Mouse (Mus musculus): ENCODE data around the gene Rpap3. TPM values are rescaled to one million over a fixed set of nuclear protein-coding genes. Genes with fewer than 3 reads are reported as not detected.

Rpap3 gene
- polyA plus RNA-seq, 1 experiment from 2014 or later = 31.7 TPM

DNA sequence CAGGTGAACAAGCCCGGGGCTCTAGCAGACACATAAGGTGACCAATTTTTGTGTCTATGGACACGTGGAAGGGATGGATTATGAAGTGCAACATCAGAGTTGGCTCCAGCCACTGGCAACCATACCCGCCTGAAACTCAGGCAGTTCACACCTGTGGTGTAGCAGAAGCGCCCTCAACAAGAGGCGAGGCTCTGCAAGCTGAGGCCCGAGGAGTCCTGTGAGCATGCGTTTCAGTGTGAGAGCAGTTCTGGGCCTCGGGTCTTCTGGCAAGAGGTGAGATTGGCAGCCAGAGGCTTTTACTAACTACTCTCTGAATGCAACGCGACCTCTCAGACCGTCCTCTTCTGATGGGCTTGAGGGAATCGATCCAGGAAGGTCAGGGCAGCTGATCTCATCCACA, 36.0 kb upstream of the Rpap3 start:
- 88% methylated on average over 12 of the region's 12 CpGs for WGBS
- Histone ChIP-seq H3K4me2 (ENCODE audit: low read length) (no peak overlapping the region), H3K27me3 (replicated peaks; ENCODE audit: control insufficient read depth, insufficient read depth, low read length) (no peaks in the 10 kb centered on the region)

GRCm38 (mm10) chr15:97740283-97740732, 34.7 kb upstream of the Rpap3 start:
- no peak overlapping the region for H3K9ac ChIP-seq (replicated peaks; ENCODE audit: low read depth, low read length)
- no peaks in the 10 kb centered on the region; the same call in 1 of the 2 replicates for H3K4me1 ChIP-seq (replicated peaks; ENCODE audit: control insufficient read depth, insufficient read depth, low read length)
- H3K27me3 ChIP-seq (replicated peaks; ENCODE audit: control insufficient read depth, insufficient read depth, low read length) = no peaks in the 10 kb centered on the region
- no peak overlapping the region for H3K4me2 ChIP-seq (ENCODE audit: low read length)
- WGBS = 82% methylated on average over 9 of the region's 9 CpGs
- no peak overlapping the region for H3K27ac ChIP-seq (ENCODE audit: low read length)
- H3K36me3 ChIP-seq (ENCODE audit: control insufficient read depth, insufficient read depth) = no peaks in the 10 kb centered on the region
- ATAC-seq = no peak
- H3K9me3 ChIP-seq (ENCODE audit: control insufficient read depth, low read length) = 0 out of 2 replicates have a peak, but pooled peaks cover 2% of the 10 kb centered on the region
- H3K4me3 ChIP-seq (replicated peaks; ENCODE audit: low read length) = no peak overlapping the region

More for the DNA sequence above, 36.0 kb upstream of the Rpap3 start:
- ATAC-seq = no peak
- Histone ChIP-seq H3K4me1 (replicated peaks; ENCODE audit: control insufficient read depth, insufficient read depth, low read length) (no peaks in the 10 kb centered on the region; the same call in 1 of the 2 replicates), H3K9ac (replicated peaks; ENCODE audit: low read depth, low read length) (no peak overlapping the region), H3K9me3 (ENCODE audit: control insufficient read depth, low read length) (0 out of 2 replicates have a peak, but pooled peaks cover 2% of the 10 kb centered on the region), H3K4me3 (replicated peaks; ENCODE audit: low read length) (no peak overlapping the region), H3K27ac (ENCODE audit: low read length) (no peak overlapping the region), H3K36me3 (ENCODE audit: control insufficient read depth, insufficient read depth) (no peaks in the 10 kb centered on the region)

GRCm38 (mm10) chr15:97738923-97739322, 33.3 kb upstream of the Rpap3 start:
- no peaks in the 10 kb centered on the region for H3K27me3 ChIP-seq (replicated peaks; ENCODE audit: control insufficient read depth, insufficient read depth, low read length)
- no peak overlapping the region for H3K27ac ChIP-seq (ENCODE audit: low read length)
- H3K36me3 ChIP-seq (ENCODE audit: control insufficient read depth, insufficient read depth) = no peaks in the 10 kb centered on the region
- no peak for ATAC-seq
- H3K4me3 ChIP-seq (replicated peaks; ENCODE audit: low read length) = no peak overlapping the region
- no peaks in the 10 kb centered on the region for H3K4me1 ChIP-seq (replicated peaks; ENCODE audit: control insufficient read depth, insufficient read depth, low read length)
- H3K9me3 ChIP-seq (ENCODE audit: control insufficient read depth, low read length) = 0 out of 2 replicates have a peak, but pooled peaks cover 2% of the 10 kb centered on the region
- WGBS = 91% methylated on average over 7 of the region's 7 CpGs
- H3K9ac ChIP-seq (replicated peaks; ENCODE audit: low read depth, low read length) = no peak overlapping the region
- no peak overlapping the region for H3K4me2 ChIP-seq (ENCODE audit: low read length)

GRCm38 (mm10) chr15:97731988-97732387, 26.4 kb upstream of the Rpap3 start:
- Histone ChIP-seq H3K9me3 (ENCODE audit: control insufficient read depth, low read length) (no peaks in the 10 kb centered on the region), H3K36me3 (ENCODE audit: control insufficient read depth, insufficient read depth) (no peaks in the 10 kb centered on the region), H3K27me3 (replicated peaks; ENCODE audit: control insufficient read depth, insufficient read depth, low read length) (no peaks in the 10 kb centered on the region), H3K4me1 (replicated peaks; ENCODE audit: control insufficient read depth, insufficient read depth, low read length) (no peaks in the 10 kb centered on the region), H3K4me2 (ENCODE audit: low read length) (no peak overlapping the region), H3K4me3 (replicated peaks; ENCODE audit: low read length) (no peak overlapping the region), H3K9ac (replicated peaks; ENCODE audit: low read depth, low read length) (no peak overlapping the region), H3K27ac (ENCODE audit: low read length) (no peak overlapping the region)
- ATAC-seq = no peak
- 92% methylated on average over 11 of the region's 11 CpGs for WGBS

- Histone ChIP-seq H3K27me3 (replicated peaks; ENCODE audit: control insufficient read depth, insufficient read depth, low read length) (no peaks in the 10 kb centered on the region), H3K9me3 (ENCODE audit: control insufficient read depth, low read length) (no peaks in the 10 kb centered on the region), H3K4me2 (ENCODE audit: low read length) (no peak within 1 kb of the TSS), H3K4me1 (replicated peaks; ENCODE audit: control insufficient read depth, insufficient read depth, low read length) (no peaks in the 10 kb centered on the region), H3K9ac (replicated peaks; ENCODE audit: low read depth, low read length) (no peak within 1 kb of the TSS), H3K36me3 (ENCODE audit: control insufficient read depth, insufficient read depth) (no peaks in the 10 kb centered on the region), H3K4me3 (replicated peaks; ENCODE audit: low read length) (no peak within 1 kb of the TSS), H3K27ac (ENCODE audit: low read length) (no peak within 1 kb of the TSS)
- ATAC-seq = no peak
- WGBS = 95% methylated on average over 8 of the region's 8 CpGs
Observed at GRCm38 (mm10) chr15:97731111-97731510, 25.5 kb upstream of the Rpap3 start, which contains the start of gene Endou. Gene Endou, minus strand, starts transcription at chr15:97731339.

DNA sequence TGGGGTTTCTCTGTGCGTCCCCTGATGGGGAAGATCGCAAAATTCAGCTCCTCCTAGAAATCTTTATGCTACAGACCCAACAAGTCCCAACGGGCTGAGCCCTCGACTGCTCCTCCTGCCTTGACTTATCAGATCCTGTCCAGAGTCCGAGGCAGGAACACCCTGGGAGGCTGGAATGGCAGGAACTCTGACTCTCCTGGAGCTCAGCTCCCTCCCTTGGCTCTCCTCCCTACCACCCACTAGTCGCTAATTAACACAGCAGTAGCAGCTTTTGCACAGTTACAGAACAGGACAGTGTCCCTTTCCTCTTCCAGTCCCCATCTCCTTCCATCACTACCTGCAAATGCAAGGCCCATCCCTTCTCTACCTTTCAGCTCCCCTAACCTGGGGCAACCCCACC, 24.7 kb upstream of the Rpap3 start:
- no peak overlapping the region for H3K27ac ChIP-seq (ENCODE audit: low read length)
- no peak overlapping the region for H3K9ac ChIP-seq (replicated peaks; ENCODE audit: low read depth, low read length)
- H3K36me3 ChIP-seq (ENCODE audit: control insufficient read depth, insufficient read depth) = no peaks in the 10 kb centered on the region
- WGBS = 58% methylated on average over 6 of the region's 6 CpGs
- no peak overlapping the region for H3K4me2 ChIP-seq (ENCODE audit: low read length)
- no peaks in the 10 kb centered on the region for H3K27me3 ChIP-seq (replicated peaks; ENCODE audit: control insufficient read depth, insufficient read depth, low read length)
- H3K4me1 ChIP-seq (replicated peaks; ENCODE audit: control insufficient read depth, insufficient read depth, low read length) = no peaks in the 10 kb centered on the region
- no peak for ATAC-seq
- no peak overlapping the region for H3K4me3 ChIP-seq (replicated peaks; ENCODE audit: low read length)
- H3K9me3 ChIP-seq (ENCODE audit: control insufficient read depth, low read length) = no peaks in the 10 kb centered on the region

- no peaks in the 10 kb centered on the region for H3K4me1 ChIP-seq (replicated peaks; ENCODE audit: control insufficient read depth, insufficient read depth, low read length)
Observed at GRCm38 (mm10) chr15:97728804-97729203, 23.2 kb upstream of the Rpap3 start.

DNA sequence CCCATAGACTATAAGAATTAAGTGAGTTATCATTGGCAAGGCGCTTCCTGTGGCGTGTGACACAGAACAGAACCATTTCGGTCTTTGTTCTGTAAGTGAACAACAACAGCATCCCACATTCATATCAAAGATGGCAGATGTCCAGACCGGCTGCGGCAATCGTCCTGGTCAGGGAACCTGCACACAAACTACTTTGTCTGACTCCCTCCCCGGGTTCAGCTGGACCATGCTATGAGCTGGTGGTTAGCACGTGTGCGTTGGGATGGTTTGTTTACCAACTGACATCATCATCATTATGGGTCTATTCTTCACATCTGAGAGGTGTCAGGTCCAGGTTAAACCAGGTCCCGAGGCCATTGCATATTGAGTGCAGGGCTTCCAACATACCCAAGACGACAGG, 22.8 kb upstream of the Rpap3 start:
- Histone ChIP-seq H3K9me3 (ENCODE audit: control insufficient read depth, low read length) (no peaks in the 10 kb centered on the region), H3K4me2 (ENCODE audit: low read length) (no peak overlapping the region), H3K36me3 (ENCODE audit: control insufficient read depth, insufficient read depth) (no peaks in the 10 kb centered on the region), H3K27ac (ENCODE audit: low read length) (no peak overlapping the region), H3K9ac (replicated peaks; ENCODE audit: low read depth, low read length) (no peak overlapping the region), H3K4me1 (replicated peaks; ENCODE audit: control insufficient read depth, insufficient read depth, low read length) (no peaks in the 10 kb centered on the region), H3K4me3 (replicated peaks; ENCODE audit: low read length) (no peak overlapping the region), H3K27me3 (replicated peaks; ENCODE audit: control insufficient read depth, insufficient read depth, low read length) (no peaks in the 10 kb centered on the region)
- WGBS = 89% methylated on average over 11 of the region's 11 CpGs
- no peak for ATAC-seq

More at GRCm38 (mm10) chr15:97728804-97729203, 23.2 kb upstream of the Rpap3 start:
- H3K9me3 ChIP-seq (ENCODE audit: control insufficient read depth, low read length) = no peaks in the 10 kb centered on the region
- no peak overlapping the region for H3K4me3 ChIP-seq (replicated peaks; ENCODE audit: low read length)
- no peaks in the 10 kb centered on the region for H3K36me3 ChIP-seq (ENCODE audit: control insufficient read depth, insufficient read depth)
- H3K27ac ChIP-seq (ENCODE audit: low read length) = no peak overlapping the region
- WGBS = 58% methylated on average over 7 of the region's 7 CpGs
- no peak for ATAC-seq
- no peak overlapping the region for H3K9ac ChIP-seq (replicated peaks; ENCODE audit: low read depth, low read length)
- no peak overlapping the region for H3K4me2 ChIP-seq (ENCODE audit: low read length)
- H3K27me3 ChIP-seq (replicated peaks; ENCODE audit: control insufficient read depth, insufficient read depth, low read length) = no peaks in the 10 kb centered on the region

DNA sequence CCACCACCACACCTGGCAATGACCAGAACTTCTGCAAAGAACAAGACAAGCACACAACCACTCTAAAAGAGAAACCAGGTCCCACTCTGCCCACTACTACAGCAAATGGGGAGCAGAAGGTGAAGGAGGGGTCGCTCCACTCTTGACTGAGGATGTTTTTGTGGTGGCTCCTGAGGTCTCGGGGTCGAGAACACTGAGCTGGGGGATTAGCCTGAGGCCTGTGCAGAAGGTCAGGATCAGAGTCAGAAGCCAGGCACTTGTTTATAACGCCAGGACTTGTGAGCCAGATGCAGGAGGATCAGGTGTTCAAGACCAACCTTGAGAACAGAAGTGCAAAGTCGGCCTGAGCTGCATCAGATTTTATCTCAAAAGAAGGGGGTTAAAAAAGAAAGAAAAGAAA, 21.9 kb upstream of the Rpap3 start:
- no peak for ATAC-seq
- no peaks in the 10 kb centered on the region for H3K27me3 ChIP-seq (replicated peaks; ENCODE audit: control insufficient read depth, insufficient read depth, low read length)
- no peak overlapping the region for H3K27ac ChIP-seq (ENCODE audit: low read length)
- no peak overlapping the region for H3K4me3 ChIP-seq (replicated peaks; ENCODE audit: low read length)
- H3K4me1 ChIP-seq (replicated peaks; ENCODE audit: control insufficient read depth, insufficient read depth, low read length) = no peaks in the 10 kb centered on the region
- WGBS = 82% methylated on average over 5 of the region's 5 CpGs
- no peaks in the 10 kb centered on the region for H3K36me3 ChIP-seq (ENCODE audit: control insufficient read depth, insufficient read depth)
- H3K9me3 ChIP-seq (ENCODE audit: control insufficient read depth, low read length) = no peaks in the 10 kb centered on the region
- no peak overlapping the region for H3K4me2 ChIP-seq (ENCODE audit: low read length)
- no peak overlapping the region for H3K9ac ChIP-seq (replicated peaks; ENCODE audit: low read depth, low read length)

DNA sequence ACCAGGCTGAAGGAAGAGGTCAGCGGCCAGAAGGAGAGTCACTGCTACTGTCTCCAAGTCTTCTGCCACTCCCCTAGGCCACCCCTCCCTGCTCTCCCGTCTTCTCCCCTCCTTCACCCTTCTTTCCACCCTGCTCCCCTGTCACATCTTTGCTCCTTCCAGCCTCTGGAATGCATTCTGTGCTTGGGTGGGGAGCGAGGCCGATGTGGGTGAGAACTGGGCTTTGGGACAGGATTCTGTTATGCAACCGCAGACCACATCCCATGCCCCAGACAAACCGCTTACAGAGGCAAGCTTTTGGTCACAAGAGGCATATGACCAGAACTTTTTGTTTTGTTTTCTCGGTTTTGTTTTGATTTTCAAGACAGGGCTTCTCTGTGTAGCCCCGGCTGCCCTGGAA, 21.4 kb upstream of the Rpap3 start:
- no peaks in the 10 kb centered on the region for H3K27me3 ChIP-seq (replicated peaks; ENCODE audit: control insufficient read depth, insufficient read depth, low read length)
- H3K36me3 ChIP-seq (ENCODE audit: control insufficient read depth, insufficient read depth) = no peaks in the 10 kb centered on the region
- no peak overlapping the region for H3K4me2 ChIP-seq (ENCODE audit: low read length)
- no peaks in the 10 kb centered on the region for H3K4me1 ChIP-seq (replicated peaks; ENCODE audit: control insufficient read depth, insufficient read depth, low read length)
- H3K4me3 ChIP-seq (replicated peaks; ENCODE audit: low read length) = no peak overlapping the region
- no peak for ATAC-seq
- WGBS = 82% methylated on average over 8 of the region's 8 CpGs
- H3K27ac ChIP-seq (ENCODE audit: low read length) = no peak overlapping the region
- no peaks in the 10 kb centered on the region for H3K9me3 ChIP-seq (ENCODE audit: control insufficient read depth, low read length)
- no peak overlapping the region for H3K9ac ChIP-seq (replicated peaks; ENCODE audit: low read depth, low read length)
